In the genomic region with DNA sequence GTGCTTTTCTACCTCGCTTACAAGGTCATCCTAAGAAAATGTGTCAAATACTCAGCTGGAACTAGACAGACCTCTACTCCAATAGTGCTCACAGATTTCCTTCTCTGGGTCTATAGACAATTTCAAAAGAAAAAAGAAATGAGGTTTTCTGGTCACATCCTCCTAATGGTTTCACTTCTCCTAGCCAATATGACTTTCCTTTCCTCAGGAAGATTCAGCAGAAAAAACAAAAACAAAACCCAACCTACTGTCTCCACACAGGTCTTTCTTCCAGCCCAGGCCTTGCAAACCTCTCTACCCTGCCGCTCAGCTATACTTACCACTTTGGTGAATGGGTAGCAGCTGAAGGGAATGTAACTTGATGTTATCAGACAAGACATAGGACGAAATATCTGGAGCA, we compare ENCODE assay signal across 25 mouse cellular contexts. TPM values are rescaled to one million over a fixed set of nuclear protein-coding genes. Genes with fewer than 3 reads are reported as not detected.
DNase-seq lines count a peak whose midpoint lies in the region; ATAC-seq lines count a peak whose summit lies in the region.
"Had no signal": no experiment of that assay in that cellular context is flagged by ENCODE, and none has a peak within 500 bp of the region (broad histone marks: within the 10 kb centered on the region; RNA-seq: fewer than 3 reads in every experiment).

No protein-coding gene starts in this region.

- no peaks in the 10 kb centered on the region for H3K27me3 ChIP-seq in heart, embryonic 12.5 days (replicated peaks)
- no peaks in the 10 kb centered on the region for H3K27me3 ChIP-seq in embryonic facial prominence, embryonic 10.5 days (replicated peaks; ENCODE audit: low read depth, poor library complexity, severe bottlenecking)
- H3K27me3 ChIP-seq: forebrain, embryonic 12.5 days; heart, embryonic 13.5 days; liver, embryonic 15.5 days; lung, embryonic 15.5 days; neural tube, embryonic 15.5 days had no signal

- H3K9ac ChIP-seq in heart, embryonic 12.5 days, result no peak overlapping the region
- H3K9ac ChIP-seq: forebrain, embryonic 12.5 days; heart, embryonic 13.5 days; hindbrain, embryonic 14.5 days; liver, embryonic 15.5 days; lung, embryonic 15.5 days; neural tube, embryonic 15.5 days had no signal

- H3K4me3 ChIP-seq in heart, embryonic 12.5 days, result no peak overlapping the region
- H3K4me3 ChIP-seq in embryonic facial prominence, embryonic 10.5 days, result no peak overlapping the region
- H3K4me3 ChIP-seq: forebrain, embryonic 12.5 days; heart, embryonic 13.5 days; liver, embryonic 15.5 days; lung, embryonic 15.5 days; neural tube, embryonic 15.5 days had no signal

- peaks cover 49% of the 10 kb centered on the region for H3K36me3 ChIP-seq in heart, embryonic 12.5 days
- peaks cover 36% of the 10 kb centered on the region for H3K36me3 ChIP-seq in embryonic facial prominence, embryonic 10.5 days (replicated peaks)

- WGBS in heart, embryonic 12.5 days, result 91% methylated on average over 3 of the region's 3 CpGs
- WGBS in embryonic facial prominence, embryonic 10.5 days, result 95% methylated on average over 3 of the region's 3 CpGs

- no peak overlapping the region for H3K4me2 ChIP-seq in heart, embryonic 12.5 days
- H3K4me2 ChIP-seq: forebrain, embryonic 12.5 days; heart, embryonic 13.5 days; hindbrain, embryonic 14.5 days; liver, embryonic 15.5 days; lung, embryonic 15.5 days; neural tube, embryonic 15.5 days had no signal

- DNase-seq in heart, adult 11 months, result peak; percentile 80
- DNase-seq in A20 (ENCODE audit: low read depth, low spot score), result peak; percentile 27
- no peak for DNase-seq in right cerebral cortex, postnatal 25 days
- no peak for DNase-seq in embryonic facial prominence, embryonic 10.5 days (ENCODE audit: low spot score)
- DNase-seq: adrenal gland, adult 2 months; adrenal gland, postnatal 36 days; cerebellum, adult 11 months; cerebellum, adult 9-11 months; gastrocnemius, postnatal 10 days; heart, postnatal 10 days; kidney, adult 11 months; kidney, postnatal 14 days; liver; midbrain, embryonic 14.5 days; retina, postnatal 1 day; thymus, postnatal 14 days had no signal

- peaks cover 3% of the 10 kb centered on the region for H3K4me1 ChIP-seq in heart, embryonic 12.5 days (replicated peaks)
- H3K4me1 ChIP-seq in embryonic facial prominence, embryonic 10.5 days, result peaks cover 2% of the 10 kb centered on the region

- H3K9me3 ChIP-seq in heart, embryonic 12.5 days (replicated peaks), result no peaks in the 10 kb centered on the region
- no peaks in the 10 kb centered on the region for H3K9me3 ChIP-seq in embryonic facial prominence, embryonic 10.5 days
- H3K9me3 ChIP-seq: forebrain, embryonic 12.5 days; heart, embryonic 13.5 days; liver, embryonic 15.5 days; lung, embryonic 15.5 days; neural tube, embryonic 15.5 days had no signal

- H3K27ac ChIP-seq in heart, embryonic 12.5 days (ENCODE audit: poor library complexity, severe bottlenecking), result no peak overlapping the region
- H3K27ac ChIP-seq in embryonic facial prominence, embryonic 10.5 days (replicated peaks), result no peak overlapping the region
- H3K27ac ChIP-seq: forebrain, embryonic 12.5 days; heart, embryonic 13.5 days; hindbrain, embryonic 14.5 days; liver, embryonic 15.5 days; lung, embryonic 15.5 days; neural tube, embryonic 15.5 days had no signal

- ATAC-seq in heart, embryonic 12.5 days (ENCODE audit: insufficient number of reproducible peaks, low FRiP score), result no peak
- peak; percentile 39 for ATAC-seq in common myeloid progenitor, adult 5-6 weeks (replicated peaks; ENCODE audit: low read depth, poor library complexity, severe bottlenecking)
- ATAC-seq in monocyte, adult 5-6 weeks (replicated peaks; ENCODE audit: insufficient number of reproducible peaks, low FRiP score, low TSS enrichment, poor library complexity, severe bottlenecking), result 0 out of 2 replicates have a peak, but pooled peaks have one; percentile 10

RNA-seq across cellular contexts. Expression of gene Hps3, which starts 6.5 kb away (rescaled TPM):
- 11.4 and 12.6 TPM in 2 replicates for polyA plus RNA-seq in heart, embryonic 12.5 days (2016; fragmentation: Nextera tagmentation; extraction: Ambion mirVana)
- 23.5 and 29.4 TPM in 2 replicates for total RNA-seq in common myeloid progenitor, adult 5-6 weeks (2017)
- total RNA-seq in monocyte, adult 5-6 weeks (2017), result 122 to 144 TPM (median 129 TPM) in 3 replicates
- polyA plus RNA-seq in embryonic facial prominence, embryonic 10.5 days (2016; fragmentation: Nextera tagmentation; extraction: Ambion mirVana), result 9.0 and 10.5 TPM in 2 replicates

RNA-seq across cellular contexts. Expression of gene Hltf, which starts 29.0 kb away (rescaled TPM):
- polyA plus RNA-seq in heart, embryonic 12.5 days (2016; fragmentation: Nextera tagmentation; extraction: Ambion mirVana), result 19.1 and 21.3 TPM in 2 replicates
- 39.1 and 44.2 TPM in 2 replicates for total RNA-seq in common myeloid progenitor, adult 5-6 weeks (2017)
- 47.1 to 92.7 TPM (median 58.3 TPM) in 3 replicates for total RNA-seq in monocyte, adult 5-6 weeks (2017)
- 18.1 and 20.7 TPM in 2 replicates for polyA plus RNA-seq in embryonic facial prominence, embryonic 10.5 days (2016; fragmentation: Nextera tagmentation; extraction: Ambion mirVana)

Comparison
In these comparisons a context has a peak if more than half of its experiments do, and no peak if none do; other contexts are left out.
1. DNase-seq: peak in heart, adult 11 months (single experiment) and A20 (single experiment); none in right cerebral cortex, postnatal 25 days (single experiment) and embryonic facial prominence, embryonic 10.5 days (single experiment).